Mouse (Mus musculus) ZHBTc4 (cell line): ENCODE results near the gene Grid1.
A peak's percentile ranks its signal among the peaks of the same experiment; 100 is the strongest.

ENCODE experiments used
- DNase-seq: peaks from one replicate; pipeline ENCODE4 v3.0.0-alpha.2; 2011; ENCODE audit warnings: low read depth, low spot score

The Grid1 gene

DNA sequence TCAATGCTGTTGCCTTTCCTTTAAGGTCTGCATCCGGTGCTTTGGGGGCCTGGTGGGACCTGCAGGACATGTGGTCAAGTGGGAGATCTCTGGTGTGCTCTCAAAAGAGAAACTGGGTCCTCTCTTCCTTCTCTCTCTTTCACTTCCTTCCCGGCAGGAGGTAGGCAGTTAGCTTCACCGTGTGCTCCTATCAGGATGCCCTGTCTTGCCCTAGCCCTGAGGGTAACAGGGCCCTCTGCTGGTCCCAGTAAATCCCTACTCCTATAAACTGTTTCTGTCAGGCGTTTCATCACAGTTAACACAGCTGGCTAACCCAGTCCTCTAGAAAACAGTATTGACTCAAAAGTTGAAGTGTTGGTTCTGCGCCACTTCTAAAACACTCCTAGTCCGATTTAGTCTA, 9.9 kb downstream of the Grid1 start:
- DNase-seq: no peak

DNA sequence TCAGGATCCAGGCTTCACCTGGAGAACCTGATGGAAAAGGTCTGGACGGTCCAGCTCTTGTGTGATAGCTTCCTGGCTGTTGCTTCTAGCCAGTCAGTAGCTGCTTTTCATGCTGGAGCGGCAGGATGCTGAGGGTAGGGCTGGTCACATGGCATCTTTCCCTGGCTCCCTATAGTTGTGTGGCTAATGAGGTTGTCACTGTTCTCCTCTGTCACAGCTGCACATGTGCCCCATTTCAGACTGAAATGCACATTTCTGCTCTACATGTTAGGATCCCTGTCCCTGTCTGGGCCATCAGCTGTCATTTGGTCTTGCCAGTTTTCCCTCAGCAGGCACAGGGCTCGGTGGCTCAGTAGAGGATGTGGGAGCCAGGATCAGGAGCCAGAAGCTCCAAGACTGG, 17.2 kb downstream of the Grid1 start:
- no peak for DNase-seq

GRCm38 (mm10) chr14:34838999-34839398, 19.1 kb downstream of the Grid1 start:
- DNase-seq: peak; percentile 64

DNA sequence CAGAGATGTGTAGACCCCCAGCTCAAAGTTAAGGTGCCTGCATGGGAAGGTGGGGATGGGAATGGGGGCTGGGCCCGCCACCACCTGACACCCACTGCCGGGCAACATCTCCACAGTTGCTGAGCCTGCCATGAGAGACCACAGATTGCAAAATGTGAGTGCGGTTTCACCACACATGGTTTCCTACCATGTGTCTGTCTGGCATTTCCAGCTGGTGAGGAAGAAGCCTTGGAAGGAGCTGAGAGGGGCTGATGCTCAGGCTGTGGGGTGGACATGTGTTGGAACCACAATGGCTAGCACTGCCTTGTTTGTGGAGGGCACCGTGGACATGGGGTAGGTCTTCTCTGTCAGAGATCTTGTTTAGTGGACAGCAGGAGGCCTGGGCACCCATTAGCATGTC, 20.0 kb downstream of the Grid1 start:
- DNase-seq: no peak

DNA sequence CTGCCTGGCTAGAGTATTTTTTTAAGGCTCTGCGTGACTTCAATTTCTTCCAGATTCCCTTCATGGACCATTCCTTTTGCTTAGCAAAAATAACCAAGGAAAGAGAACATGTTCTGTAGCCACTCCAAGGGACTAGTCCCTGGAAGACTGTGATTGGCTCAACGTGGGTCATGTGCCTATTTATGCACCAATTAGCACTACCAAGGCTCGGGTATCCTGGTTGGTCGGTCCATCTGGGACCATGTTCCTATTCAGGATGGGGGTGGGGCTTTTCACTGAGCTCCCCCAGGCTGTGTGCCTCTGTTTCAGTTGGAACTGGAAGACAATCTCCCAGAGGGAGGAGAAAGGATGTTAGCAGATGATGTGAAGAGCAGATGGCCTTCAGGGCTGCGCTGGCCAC, 23.7 kb downstream of the Grid1 start:
- no peak for DNase-seq

GRCm38 (mm10) chr14:34844166-34844565, 24.3 kb downstream of the Grid1 start:
- no peak for DNase-seq

DNA sequence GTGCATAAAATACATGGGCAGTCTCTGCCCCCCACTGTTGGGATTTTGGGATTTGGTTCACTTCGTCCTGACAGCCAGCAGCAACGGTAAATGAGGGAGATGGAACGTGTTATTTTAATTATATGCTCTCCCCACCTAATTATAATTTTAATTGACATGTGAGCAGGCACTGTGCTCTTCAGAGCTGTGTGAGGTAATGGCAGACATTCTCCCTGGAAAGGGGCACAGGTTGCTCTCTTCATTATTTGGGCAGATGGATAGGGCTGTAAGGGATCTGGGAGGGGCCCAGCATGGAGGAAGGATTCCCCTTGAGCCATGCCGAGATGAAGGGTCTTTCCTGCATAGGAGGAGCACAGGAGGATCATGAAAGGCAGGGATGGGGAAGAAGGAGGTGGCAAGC, 26.9 kb downstream of the Grid1 start:
- no peak for DNase-seq

GRCm38 (mm10) chr14:34847625-34848024, 27.7 kb downstream of the Grid1 start:
- no peak for DNase-seq

GRCm38 (mm10) chr14:34860891-34861780, 41.2 kb downstream of the Grid1 start:
- peak; percentile 44 for DNase-seq

GRCm38 (mm10) chr14:34867266-34867665, 47.4 kb downstream of the Grid1 start:
- DNase-seq: peak; percentile 67

DNA sequence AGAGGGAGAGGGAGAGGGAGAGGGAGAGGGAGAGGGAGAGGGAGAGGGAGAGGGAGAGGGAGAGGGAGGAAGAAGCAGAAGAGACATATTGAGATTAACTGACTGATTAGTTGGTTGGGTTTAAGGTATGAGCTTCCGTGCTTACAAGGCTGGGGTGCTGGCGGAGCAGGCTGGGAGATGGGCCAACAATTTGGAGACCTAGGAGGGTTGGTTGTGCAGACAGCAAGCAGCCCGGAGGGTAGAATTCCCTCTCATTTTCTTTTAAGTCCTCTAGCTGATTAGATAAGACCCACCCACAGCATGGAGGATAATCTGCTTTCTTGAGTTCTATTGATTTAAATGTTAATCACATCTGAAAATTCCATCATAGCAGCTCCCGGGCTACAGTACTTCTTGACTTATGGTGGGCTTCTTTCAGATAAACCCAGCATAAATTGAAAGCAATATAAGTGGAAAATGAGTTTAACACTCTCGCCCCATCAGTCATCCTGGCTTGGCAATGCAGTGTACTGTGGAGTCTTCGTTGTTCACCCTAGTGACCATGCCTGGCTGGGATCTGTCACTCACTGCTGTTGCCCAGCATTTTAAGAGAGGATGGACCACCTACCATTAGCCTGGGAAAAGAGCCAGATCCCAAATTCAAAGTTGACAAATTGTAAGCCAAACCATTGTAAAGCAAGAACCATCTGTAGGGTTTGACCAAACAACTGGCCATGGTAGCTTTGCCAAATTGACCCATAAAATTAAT, 48.8 kb downstream of the Grid1 start:
- DNase-seq: no peak

DNA sequence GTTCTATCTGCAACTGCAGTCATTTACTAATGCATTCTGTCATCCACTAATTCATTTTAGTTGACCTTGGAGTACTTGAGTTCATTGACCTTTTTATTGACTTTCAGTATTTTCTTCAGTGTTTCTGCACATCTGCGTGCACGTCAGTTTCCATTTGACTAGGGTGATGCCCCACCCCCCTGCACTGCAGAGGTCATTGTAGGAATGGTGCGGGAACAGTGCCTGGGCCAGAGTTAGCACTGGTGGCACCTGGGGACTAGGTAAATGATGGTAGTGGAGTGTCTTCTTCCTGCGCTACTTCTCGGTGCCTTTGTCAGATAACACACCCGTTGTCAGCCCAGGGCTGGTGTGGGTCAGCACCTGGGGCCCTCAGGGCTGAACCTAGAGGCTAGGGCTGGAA, 60.1 kb downstream of the Grid1 start:
- DNase-seq: peak; percentile 76

DNA sequence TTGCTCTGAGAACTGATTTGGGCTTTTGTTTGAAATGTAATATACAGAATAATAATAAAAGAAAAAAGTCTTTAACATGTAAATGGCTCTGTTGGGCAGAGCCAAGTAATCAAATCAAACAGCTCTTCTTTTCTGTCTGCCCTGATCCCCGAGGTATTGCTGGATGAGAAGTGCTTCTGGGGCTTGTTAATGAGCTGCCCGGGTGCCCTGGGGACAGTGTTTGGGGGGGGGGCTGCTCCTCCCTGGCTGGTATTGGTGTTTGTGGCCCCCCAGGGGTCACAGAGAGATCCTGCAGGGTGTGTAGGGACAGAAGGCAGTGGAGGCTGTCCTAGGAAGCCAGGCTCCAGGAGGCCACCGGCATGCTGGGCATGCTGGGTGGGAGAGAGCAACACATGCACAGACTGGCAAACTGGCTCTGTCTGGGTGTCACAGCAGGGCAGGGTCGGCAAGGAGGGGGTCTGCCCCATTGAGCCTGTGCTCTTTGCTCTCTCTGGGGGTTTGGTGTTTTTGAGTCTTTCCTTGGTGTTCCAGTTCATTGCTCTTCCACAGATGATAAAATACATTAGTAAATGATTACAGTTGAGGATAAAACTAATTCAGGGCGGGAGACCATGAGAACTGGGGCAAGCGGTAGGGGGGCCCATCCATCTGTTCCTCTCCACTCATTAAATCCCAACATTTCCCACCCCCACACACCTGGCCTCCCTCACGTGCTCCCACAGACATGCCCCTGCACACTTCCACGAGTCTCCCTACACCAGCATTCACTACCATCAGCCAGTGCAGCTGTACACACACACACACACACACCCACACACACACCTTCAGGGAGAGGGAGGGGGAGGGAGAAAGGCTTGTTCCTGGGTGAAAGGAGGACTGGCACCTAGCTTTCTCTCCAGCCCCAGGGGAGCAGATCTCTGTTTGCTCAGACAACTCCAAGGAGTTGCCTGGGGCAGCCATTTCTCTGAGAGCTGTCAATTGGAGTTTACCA, 60.8 kb downstream of the Grid1 start:
- DNase-seq: peak; percentile 67

GRCm38 (mm10) chr14:34884194-34884593, 64.3 kb downstream of the Grid1 start:
- no peak for DNase-seq

GRCm38 (mm10) chr14:34884611-34885010, 64.7 kb downstream of the Grid1 start:
- no peak for DNase-seq

DNA sequence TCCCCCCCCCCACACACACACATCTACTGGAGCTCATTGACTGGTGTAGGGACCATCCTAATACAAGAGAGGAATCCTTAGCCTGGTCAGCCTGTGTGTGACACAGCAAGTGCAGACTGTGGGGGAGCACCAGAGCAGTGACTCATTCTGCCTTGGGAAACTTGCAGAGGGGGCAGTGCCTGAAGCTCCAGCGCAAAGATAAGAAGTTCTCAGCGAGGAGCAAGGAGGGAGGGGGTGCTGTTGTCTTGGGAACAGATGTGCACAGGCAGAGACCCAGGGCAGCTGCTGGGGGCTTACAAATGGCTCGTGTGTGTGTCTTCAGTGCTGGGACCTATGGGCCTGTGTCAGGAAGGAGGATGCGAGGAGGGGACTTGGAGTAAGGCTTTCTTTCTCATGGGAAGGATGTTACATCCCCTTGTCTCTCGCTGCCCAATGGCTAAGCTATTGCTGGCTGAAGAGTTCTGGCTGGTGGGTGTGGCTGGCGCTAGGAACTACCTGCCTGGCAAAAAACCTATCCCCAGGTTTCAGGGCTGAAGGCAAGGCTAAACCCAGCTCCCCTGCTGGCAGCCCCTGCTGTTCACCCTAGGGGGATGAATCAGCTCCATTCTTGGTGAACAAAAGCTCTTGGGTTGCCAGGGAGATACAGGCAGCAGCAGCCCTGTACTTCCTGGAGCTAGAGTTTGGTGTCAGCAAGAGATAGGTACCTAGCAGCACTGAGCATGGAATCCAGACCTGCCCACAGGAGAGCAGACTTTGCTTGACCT, 72.0 kb downstream of the Grid1 start:
- peak; percentile 96 for DNase-seq

GRCm38 (mm10) chr14:34896253-34896982, 76.5 kb downstream of the Grid1 start:
- no peak for DNase-seq

- no peak for DNase-seq
Observed at GRCm38 (mm10) chr14:34903854-34904253, 83.9 kb downstream of the Grid1 start.

GRCm38 (mm10) chr14:34905697-34906096, 85.8 kb downstream of the Grid1 start:
- no peak for DNase-seq

DNA sequence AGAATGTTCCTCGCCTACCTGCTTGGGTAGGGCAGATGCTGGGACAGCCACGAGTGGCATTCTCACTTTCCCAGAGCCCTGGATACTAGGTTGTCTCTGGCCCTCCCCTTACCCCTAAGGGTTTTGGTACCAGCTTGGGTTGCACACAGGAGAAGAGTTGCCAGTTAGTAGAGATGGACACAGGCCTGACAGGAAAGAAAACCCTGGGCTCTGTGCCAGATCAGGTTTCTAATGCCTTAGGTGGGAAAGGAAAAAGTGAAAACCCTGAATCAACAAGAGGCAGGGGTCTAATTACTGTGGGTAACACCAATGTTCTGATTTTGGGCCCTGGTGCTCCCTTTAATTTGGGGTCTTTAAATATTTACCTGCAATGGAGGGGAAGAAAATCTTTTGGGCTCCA, 88.5 kb downstream of the Grid1 start:
- DNase-seq: no peak
